Mouse (Mus musculus): ENCODE data around the gene Gm5916. TPM values are rescaled to one million over a fixed set of nuclear protein-coding genes. Genes with fewer than 3 reads are reported as not detected.

Gm5916 gene
- not detected in 2 replicates for polyA plus RNA-seq (2012; rRNA removed)

GRCm38 (mm10) chr9:36128679-36129078, at the start of gene Gm5916:
Gene Gm5916 (minus strand): TSS chr9:36128779.

Other genes with a start within 250 kb of the Gm5916 start
- not detected in 2 replicates for gene 9230113P08Rik, start 220.4 kb downstream of the Gm5916 start, polyA plus RNA-seq (2012; rRNA removed)